Mouse (Mus musculus) heart, adult 11 months (tissue): ENCODE data around the gene Pofut1.
"Not testable (repeated sequence)": the region's sequence is repeated elsewhere in the genome, so short reads cannot be mapped to it uniquely, and the experiment has no call there.

ENCODE experiments used
- DNase-seq: peaks from one replicate; pipeline ENCODE4 v3.0.0; 2022

Pofut1 gene

GRCm38 (mm10) chr2:153239021-153239859, 2.1 kb upstream of the Pofut1 start:
- DNase-seq = no peak

- no peak for DNase-seq
Observed at GRCm38 (mm10) chr2:153239860-153240480, 1.4 kb upstream of the Pofut1 start.

GRCm38 (mm10) chr2:153240701-153241235, 565 bp upstream of the Pofut1 start:
- no peak for DNase-seq

GRCm38 (mm10) chr2:153242156-153242555, 823 bp downstream of the Pofut1 start:
- no peak for DNase-seq

DNA sequence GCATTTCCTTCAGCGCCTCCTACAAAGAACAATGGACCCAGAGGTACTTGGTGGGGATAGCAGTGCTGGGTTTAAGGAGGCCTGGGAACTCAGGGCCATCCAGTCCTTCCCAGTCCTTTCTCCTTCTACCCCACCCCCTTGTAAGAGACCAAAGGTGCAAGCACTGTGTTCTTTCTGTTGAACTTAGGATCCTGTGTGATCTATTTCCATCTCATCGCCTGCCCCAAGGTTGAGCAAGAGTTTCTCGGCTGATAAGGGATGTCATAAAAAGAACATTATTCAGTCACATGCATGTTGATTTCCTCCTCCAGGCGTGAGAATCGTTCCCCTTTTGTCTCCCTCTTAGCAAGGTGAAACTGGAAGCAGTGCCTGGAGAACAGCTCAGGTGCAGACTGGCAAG, 8.4 kb downstream of the Pofut1 start:
- no peak for DNase-seq

DNA sequence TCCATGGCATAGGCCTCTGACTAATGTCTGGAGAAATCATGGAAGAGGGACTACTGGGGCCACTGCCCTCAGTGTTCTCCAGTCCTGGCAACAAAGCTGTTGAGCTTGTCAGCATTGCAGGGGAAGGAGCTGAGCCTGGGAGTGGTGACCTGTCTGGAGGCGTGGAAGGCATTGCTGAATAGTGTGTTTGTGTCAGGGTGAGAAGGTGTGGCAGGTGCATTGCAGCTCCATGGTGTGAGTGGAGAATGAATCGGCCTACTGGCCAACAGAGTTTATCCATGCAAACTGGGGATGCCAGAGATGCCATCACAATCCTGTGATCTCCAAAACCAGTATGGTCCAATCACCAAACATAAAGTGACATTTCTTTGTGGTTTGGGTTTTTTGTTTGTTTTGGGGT, 15.3 kb downstream of the Pofut1 start:
- no peak for DNase-seq

- DNase-seq = no peak
Observed at GRCm38 (mm10) chr2:153259030-153259863, 17.9 kb downstream of the Pofut1 start.

GRCm38 (mm10) chr2:153259864-153260674, 18.7 kb downstream of the Pofut1 start:
- DNase-seq = no peak

DNA sequence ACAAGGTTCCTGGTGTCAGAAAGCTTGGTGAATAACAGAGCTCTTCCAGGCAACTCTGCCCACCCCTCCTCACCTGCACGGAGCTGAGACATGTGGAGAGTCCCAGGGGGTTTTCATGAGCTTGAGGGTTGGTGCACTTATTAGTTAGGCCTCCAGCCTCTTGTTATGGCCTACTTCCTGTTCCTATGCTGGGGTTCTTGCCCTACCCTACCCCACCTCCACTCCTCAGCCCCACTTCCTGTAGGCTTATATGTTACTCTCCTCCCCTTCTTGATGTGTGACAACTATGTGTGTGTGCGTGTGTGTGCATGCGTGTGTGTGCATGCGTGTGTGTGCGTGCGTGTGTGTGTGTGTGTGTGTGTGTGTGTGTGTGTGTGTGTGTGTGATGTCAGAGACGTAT, 21.7 kb downstream of the Pofut1 start:
- DNase-seq = no peak

DNA sequence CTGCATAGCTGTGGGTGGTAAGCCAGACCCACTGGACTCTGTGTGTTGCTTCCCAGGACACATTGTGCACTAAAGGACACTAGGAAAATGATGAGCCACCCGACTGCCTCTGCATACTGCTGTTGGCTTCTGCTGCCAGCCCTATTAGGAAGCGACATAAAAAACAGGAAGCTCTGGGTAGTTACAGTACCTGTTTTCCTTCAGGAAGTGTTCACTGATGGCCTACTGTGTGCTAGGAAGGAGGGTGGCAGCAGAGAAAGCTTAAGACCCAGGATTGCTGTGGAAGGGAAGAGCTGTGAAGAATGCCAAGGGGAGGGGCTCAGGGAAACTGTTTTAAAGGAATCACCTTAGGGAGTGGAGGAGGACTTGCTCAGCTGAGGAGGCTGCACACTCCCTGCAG, 26.0 kb downstream of the Pofut1 start:
- no peak for DNase-seq

DNA sequence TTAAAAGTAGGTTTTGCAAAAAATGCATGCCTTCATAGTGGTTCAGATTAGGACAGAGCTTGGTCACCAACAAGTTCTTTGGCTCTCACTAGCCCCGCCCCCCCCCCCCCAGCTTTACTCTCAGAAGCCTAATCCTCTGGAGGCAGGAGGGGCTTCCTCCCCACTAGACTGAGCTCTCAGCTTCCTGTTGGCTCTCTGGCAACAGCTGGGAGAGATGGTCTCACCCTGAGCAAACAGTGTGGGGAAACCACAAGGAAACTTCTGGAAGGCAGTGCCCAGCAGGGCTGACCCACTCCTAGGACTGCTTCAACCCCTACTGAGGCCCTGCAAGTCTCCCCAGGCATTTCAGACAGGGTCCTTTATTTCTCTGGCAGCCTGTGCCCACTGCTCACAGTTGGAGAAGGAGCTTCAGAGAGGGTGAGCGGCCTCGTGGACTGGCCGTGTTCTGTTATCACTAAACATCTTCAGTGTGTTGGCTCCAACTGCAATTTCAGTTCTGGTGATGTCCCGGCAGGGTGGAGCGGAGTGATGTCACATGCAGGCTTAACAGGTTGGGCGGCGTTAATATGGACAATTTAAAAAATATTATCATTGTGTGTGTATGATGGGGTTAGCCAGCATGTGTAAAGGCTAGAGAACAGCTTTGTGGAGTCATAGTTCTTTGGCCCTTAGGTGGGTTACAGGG, 29.0 kb downstream of the Pofut1 start:
- DNase-seq = not testable (repeated sequence)

DNA sequence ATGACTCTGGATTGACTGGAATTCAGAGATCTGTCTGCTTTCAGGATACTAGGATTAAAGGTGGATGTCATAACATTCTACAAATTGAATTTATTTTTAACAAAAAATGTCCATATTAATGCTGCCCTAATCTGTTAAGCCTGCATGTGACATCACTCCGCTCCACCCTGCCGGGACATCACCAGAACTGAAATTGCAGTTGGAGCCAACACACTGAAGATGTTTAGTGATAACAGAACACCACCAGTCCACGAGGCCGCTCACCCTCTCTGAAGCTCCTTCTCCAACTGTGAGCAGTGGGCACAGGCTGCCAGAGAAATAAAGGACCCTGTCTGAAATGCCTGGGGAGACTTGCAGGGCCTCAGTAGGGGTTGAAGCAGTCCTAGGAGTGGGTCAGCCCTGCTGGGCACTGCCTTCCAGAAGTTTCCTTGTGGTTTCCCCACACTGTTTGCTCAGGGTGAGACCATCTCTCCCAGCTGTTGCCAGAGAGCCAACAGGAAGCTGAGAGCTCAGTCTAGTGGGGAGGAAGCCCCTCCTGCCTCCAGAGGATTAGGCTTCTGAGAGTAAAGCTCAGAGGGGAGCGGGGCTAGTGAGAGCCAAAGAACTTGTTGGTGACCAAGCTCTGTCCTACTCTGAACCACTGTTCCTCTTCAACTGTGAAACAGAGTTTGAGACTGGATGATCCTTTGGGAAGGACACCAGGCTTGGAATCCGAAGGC, 33.0 kb downstream of the Pofut1 start:
- DNase-seq = not testable (repeated sequence)

GRCm38 (mm10) chr2:153274919-153275247, 33.5 kb downstream of the Pofut1 start:
- no peak for DNase-seq

GRCm38 (mm10) chr2:153275577-153275976, 34.2 kb downstream of the Pofut1 start:
- not testable (repeated sequence) for DNase-seq

- no peak for DNase-seq
Observed at GRCm38 (mm10) chr2:153276440-153276839, 35.1 kb downstream of the Pofut1 start.

- DNase-seq = not testable (repeated sequence)
Observed at GRCm38 (mm10) chr2:153276846-153277245, 35.5 kb downstream of the Pofut1 start.

GRCm38 (mm10) chr2:153278357-153278756, 37.0 kb downstream of the Pofut1 start:
- DNase-seq = no peak

DNA sequence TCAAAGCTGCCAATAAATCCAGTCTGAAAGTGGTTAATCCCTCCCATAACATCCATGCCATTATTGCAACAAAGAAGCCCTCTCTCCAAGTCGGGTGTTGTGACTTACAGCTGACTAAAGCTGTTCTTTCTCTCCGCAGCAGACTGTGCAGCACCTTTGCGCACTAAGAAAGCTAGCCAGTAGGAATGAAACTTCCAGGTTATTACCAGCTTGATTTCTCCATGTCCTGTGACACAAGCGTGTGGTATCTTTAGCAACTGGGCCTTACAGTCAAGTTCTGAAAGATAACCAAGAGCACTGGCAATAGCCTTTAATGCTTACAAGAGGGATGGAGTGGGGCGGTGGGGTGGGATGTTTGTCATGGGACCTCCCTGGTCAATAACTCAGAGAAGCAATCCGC, 42.6 kb downstream of the Pofut1 start:
- DNase-seq = no peak

DNA sequence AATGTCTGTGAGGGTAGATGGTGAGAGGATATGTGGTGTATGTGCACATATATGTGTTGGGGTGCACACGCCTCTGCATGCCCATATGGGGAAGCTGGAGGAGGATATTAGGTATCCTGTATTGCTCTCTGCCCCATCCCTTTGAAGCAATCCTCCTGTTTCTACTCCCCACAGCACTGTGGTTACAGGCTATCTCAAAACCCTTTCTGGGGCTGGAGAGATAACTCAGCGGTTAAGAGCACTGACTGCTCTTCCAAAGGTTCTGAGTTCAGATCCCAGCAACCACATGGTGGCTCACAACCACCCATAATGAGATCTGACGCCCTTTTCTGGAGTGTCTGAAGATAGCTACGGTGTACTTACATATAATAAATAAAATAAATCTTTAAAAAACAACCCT, 45.2 kb downstream of the Pofut1 start:
- DNase-seq = no peak

GRCm38 (mm10) chr2:153287835-153288234, 46.5 kb downstream of the Pofut1 start:
- DNase-seq = no peak
